Mouse (Mus musculus) regulatory T cell (primary cell): ENCODE data around the gene En1.

Experiments
- in situ Hi-C: fragments of 300-600 bp; cut with MboI, MseI; formaldehyde crosslinking; loops from one replicate; pipeline ENCODE4 v1.15.1; 2025; ENCODE audit warnings: high pct_unique_total_duplicates

En1 gene

GRCm38 (mm10) chr1:120621383-120621782, 19.2 kb downstream of the En1 start:
- in situ Hi-C loops, result no loop called here

GRCm38 (mm10) chr1:120626930-120627621, 24.9 kb downstream of the En1 start:
- in situ Hi-C loops, result no loop called here

- in situ Hi-C loops, result no loop called here
Observed at GRCm38 (mm10) chr1:120627622-120628001, 25.4 kb downstream of the En1 start.

- in situ Hi-C loops, result no loop called here
Observed at GRCm38 (mm10) chr1:120628821-120629220, 26.6 kb downstream of the En1 start.

GRCm38 (mm10) chr1:120643380-120643779, 41.2 kb downstream of the En1 start:
- in situ Hi-C loops, result no loop called here

GRCm38 (mm10) chr1:120643848-120644711, 41.9 kb downstream of the En1 start:
- in situ Hi-C loops, result no loop called here

- in situ Hi-C loops, result no loop called here
Observed at GRCm38 (mm10) chr1:120644755-120645154, 42.5 kb downstream of the En1 start.

- in situ Hi-C loops, result loop anchor here (10.0 kb wide), 1 partner anchor 735 kb away; no protein-coding TSS in a partner anchor
Observed at GRCm38 (mm10) chr1:120650068-120650467, 47.9 kb downstream of the En1 start.

- in situ Hi-C loops, result loop anchor here (10.0 kb wide), 1 partner anchor 733 kb away; no protein-coding TSS in a partner anchor
Observed at GRCm38 (mm10) chr1:120651997-120652396, 49.8 kb downstream of the En1 start.

GRCm38 (mm10) chr1:120654950-120655396, 52.8 kb downstream of the En1 start:
- in situ Hi-C loops, result loop anchor here (10.0 kb wide), 1 partner anchor 730 kb away; no protein-coding TSS in a partner anchor
